Mouse (Mus musculus): ENCODE results near the gene Decr2. TPM values are rescaled to one million over a fixed set of nuclear protein-coding genes. Genes with fewer than 3 reads are reported as not detected.
"Not testable (repeated sequence)": the region's sequence is repeated elsewhere in the genome, so short reads cannot be mapped to it uniquely, and the experiment has no call there.

The Decr2 gene
- polyA plus RNA-seq, 2 experiments, result 19.0 to 32.5 TPM

- TF ChIP-seq POLR2A (IDR thresholded peaks at IDR 0.05; ENCODE audit: borderline replicate concordance, extremely low read depth, insufficient read depth, insufficient read length), result no peak
- H3K27ac ChIP-seq (replicated peaks; ENCODE audit: low read depth, low read length), result no peak overlapping the region
- DNase-seq (ENCODE audit: low spot score) (no peak), ATAC-seq (ENCODE audit: low FRiP score, low read depth) (no peak)
- H3K4me3 ChIP-seq (replicated peaks; ENCODE audit: low read length), result no peak overlapping the region
- 70% methylated on average over 7 of the region's 7 CpGs for WGBS
- peaks cover 61% of the 10 kb centered on the region for H3K27me3 ChIP-seq (ENCODE audit: control insufficient read depth, insufficient read depth, low read length)
- H3K9me3 ChIP-seq (ENCODE audit: control insufficient read depth, low read length), result no peaks in the 10 kb centered on the region
- no peak overlapping the region for H3K4me2 ChIP-seq (replicated peaks; ENCODE audit: low read depth, low read length, severe bottlenecking)
- no peak overlapping the region for H3K9ac ChIP-seq (ENCODE audit: low read depth, low read length, severe bottlenecking)
- peaks cover 6% of the 10 kb centered on the region for H3K4me1 ChIP-seq (ENCODE audit: control insufficient read depth, insufficient read depth, low read length)
- no peaks in the 10 kb centered on the region for H3K36me3 ChIP-seq (ENCODE audit: control insufficient read depth, insufficient read depth, low read length)
Measured at GRCm38 (mm10) chr17:26115205-26115898, 25.2 kb upstream of the Decr2 start.

- not testable (repeated sequence) for H3K27ac ChIP-seq (replicated peaks; ENCODE audit: low read depth, low read length); H3K4me3 ChIP-seq (replicated peaks; ENCODE audit: low read length); H3K4me1 ChIP-seq (ENCODE audit: control insufficient read depth, insufficient read depth, low read length); ATAC-seq (ENCODE audit: low FRiP score, low read depth); H3K36me3 ChIP-seq (ENCODE audit: control insufficient read depth, insufficient read depth, low read length); H3K9me3 ChIP-seq (ENCODE audit: control insufficient read depth, low read length); H3K9ac ChIP-seq (ENCODE audit: low read depth, low read length, severe bottlenecking); DNase-seq (ENCODE audit: low spot score); H3K4me2 ChIP-seq (replicated peaks; ENCODE audit: low read depth, low read length, severe bottlenecking)
- peaks cover 61% of the 10 kb centered on the region for H3K27me3 ChIP-seq (ENCODE audit: control insufficient read depth, insufficient read depth, low read length)
- WGBS, result 59% methylated on average over 7 of the region's 7 CpGs
Measured at GRCm38 (mm10) chr17:26114461-26114860, 24.3 kb upstream of the Decr2 start.

- no peak for ATAC-seq (ENCODE audit: low FRiP score, low read depth)
Measured at GRCm38 (mm10) chr17:26114061-26114460, 23.9 kb upstream of the Decr2 start.

GRCm38 (mm10) chr17:26113181-26113948, 23.2 kb upstream of the Decr2 start, which contains the start of gene Tmem8:
Tmem8 (plus strand) TSS chr17:26113299.
- peaks cover 61% of the 10 kb centered on the region for H3K27me3 ChIP-seq (ENCODE audit: control insufficient read depth, insufficient read depth, low read length)
- H3K4me1 ChIP-seq (ENCODE audit: control insufficient read depth, insufficient read depth, low read length), result peaks cover 6% of the 10 kb centered on the region
- H3K4me3 ChIP-seq (replicated peaks; ENCODE audit: low read length), result peak within 1 kb of the TSS; percentile 57
- H3K9me3 ChIP-seq (ENCODE audit: control insufficient read depth, low read length), result no peaks in the 10 kb centered on the region
- TF ChIP-seq POLR2A (IDR thresholded peaks at IDR 0.05; ENCODE audit: borderline replicate concordance, extremely low read depth, insufficient read depth, insufficient read length), result no peak
- no peak within 1 kb of the TSS for H3K27ac ChIP-seq (replicated peaks; ENCODE audit: low read depth, low read length)
- H3K9ac ChIP-seq (ENCODE audit: low read depth, low read length, severe bottlenecking), result peak within 1 kb of the TSS; percentile 59
- ATAC-seq (ENCODE audit: low FRiP score, low read depth) (peak; percentile 25; the same call in 1 of the 2 replicates), DNase-seq (ENCODE audit: low spot score) (no peak)
- WGBS, result 2% methylated on average over 54 of the region's 75 CpGs
- H3K36me3 ChIP-seq (ENCODE audit: control insufficient read depth, insufficient read depth, low read length), result no peaks in the 10 kb centered on the region
- peak within 1 kb of the TSS; percentile 99 for H3K4me2 ChIP-seq (replicated peaks; ENCODE audit: low read depth, low read length, severe bottlenecking)

More at GRCm38 (mm10) chr17:26114061-26114460, 23.9 kb upstream of the Decr2 start:
- Histone ChIP-seq H3K4me3 (replicated peaks; ENCODE audit: low read length) (peak overlapping the region; percentile 57), H3K9me3 (ENCODE audit: control insufficient read depth, low read length) (no peaks in the 10 kb centered on the region), H3K36me3 (ENCODE audit: control insufficient read depth, insufficient read depth, low read length) (no peaks in the 10 kb centered on the region), H3K27ac (replicated peaks; ENCODE audit: low read depth, low read length) (no peak overlapping the region), H3K4me2 (replicated peaks; ENCODE audit: low read depth, low read length, severe bottlenecking) (peak overlapping the region; percentile 99), H3K9ac (ENCODE audit: low read depth, low read length, severe bottlenecking) (0 out of 2 replicates have a peak overlapping the region, but pooled peaks have one; percentile 59), H3K27me3 (ENCODE audit: control insufficient read depth, insufficient read depth, low read length) (peaks cover 61% of the 10 kb centered on the region), H3K4me1 (ENCODE audit: control insufficient read depth, insufficient read depth, low read length) (peaks cover 6% of the 10 kb centered on the region)
- no peak for DNase-seq (ENCODE audit: low spot score)
- 7% methylated on average over 8 of the region's 8 CpGs for WGBS
- TF ChIP-seq POLR2A (IDR thresholded peaks at IDR 0.05; ENCODE audit: borderline replicate concordance, extremely low read depth, insufficient read depth, insufficient read length), result no peak

GRCm38 (mm10) chr17:26112751-26113150, 22.6 kb upstream of the Decr2 start:
- TF ChIP-seq POLR2A (IDR thresholded peaks at IDR 0.05; ENCODE audit: borderline replicate concordance, extremely low read depth, insufficient read depth, insufficient read length), result no peak
- 15% methylated on average over 14 of the region's 14 CpGs for WGBS
- DNase-seq (ENCODE audit: low spot score) (no peak), ATAC-seq (ENCODE audit: low FRiP score, low read depth) (0 out of 2 replicates have a peak, but pooled peaks have one; percentile 15)
- peak overlapping the region; percentile 99 for H3K4me2 ChIP-seq (replicated peaks; ENCODE audit: low read depth, low read length, severe bottlenecking)
- H3K9ac ChIP-seq (ENCODE audit: low read depth, low read length, severe bottlenecking), result peak overlapping the region; percentile 59; the same call in 1 of the 2 replicates
- no peaks in the 10 kb centered on the region for H3K9me3 ChIP-seq (ENCODE audit: control insufficient read depth, low read length)
- H3K4me1 ChIP-seq (ENCODE audit: control insufficient read depth, insufficient read depth, low read length), result peaks cover 6% of the 10 kb centered on the region
- H3K27me3 ChIP-seq (ENCODE audit: control insufficient read depth, insufficient read depth, low read length), result peaks cover 61% of the 10 kb centered on the region
- H3K4me3 ChIP-seq (replicated peaks; ENCODE audit: low read length), result peak overlapping the region; percentile 57
- no peaks in the 10 kb centered on the region for H3K36me3 ChIP-seq (ENCODE audit: control insufficient read depth, insufficient read depth, low read length)
- H3K27ac ChIP-seq (replicated peaks; ENCODE audit: low read depth, low read length), result no peak overlapping the region
